Mouse (Mus musculus) embryonic fibroblast, embryonic 13.5 days (primary cell): ENCODE results near the gene Panx2.

ENCODE experiments used
- CTCF ChIP-seq: IDR thresholded peaks from 2 replicates; pipeline ENCODE4 v1.5.1; 2011; ENCODE audit warnings: mild to moderate bottlenecking, control low read depth, low read length, moderate library complexity, borderline replicate concordance; ENCODE audit not compliant: insufficient read depth
- POLR2A ChIP-seq: IDR thresholded peaks from 2 replicates; pipeline ENCODE4 v1.6.1; 2011; ENCODE audit warnings: low read depth, mild to moderate bottlenecking, control low read depth, low read length, moderate library complexity

DNA sequence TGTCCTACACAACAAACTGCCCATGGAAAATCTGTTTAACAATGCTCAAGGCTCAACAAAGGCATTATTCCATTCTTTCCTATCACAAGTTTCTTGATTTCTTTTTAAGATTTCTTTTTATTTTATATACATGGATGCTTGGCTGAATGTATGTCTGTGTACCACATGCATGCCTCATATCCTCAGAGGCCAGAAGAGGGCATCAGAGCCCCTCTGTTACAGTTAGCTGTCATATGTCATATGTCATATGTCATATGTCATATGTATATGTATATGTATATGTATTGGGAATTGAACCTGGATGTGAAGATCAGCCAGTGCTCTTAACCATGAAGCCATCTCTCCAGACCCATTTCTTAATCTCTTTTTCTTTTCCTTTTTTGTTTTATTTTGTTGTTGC is 58.5 kb downstream of the Panx2 start:
- TF ChIP-seq CTCF = no peak
- no peak for TF ChIP-seq POLR2A
